Mouse (Mus musculus): ENCODE data around the gene Edem2. TPM values are rescaled to one million over a fixed set of nuclear protein-coding genes. Genes with fewer than 3 reads are reported as not detected.
A peak's percentile ranks its signal among the peaks of the same experiment; 100 is the strongest.
"Not testable (repeated sequence)": the region's sequence is repeated elsewhere in the genome, so short reads cannot be mapped to it uniquely, and the experiment has no call there.

Gene Edem2
- polyA plus RNA-seq, 1 experiment from 2014 or later: 27.3 TPM

- no peak overlapping the region for H3K4me3 ChIP-seq
- 52% methylated on average over 14 of the region's 14 CpGs for WGBS
- H3K27me3 ChIP-seq: 0 out of 2 replicates have a peak, but pooled peaks cover 2% of the 10 kb centered on the region
- H3K4me1 ChIP-seq: no peaks in the 10 kb centered on the region
- ATAC-seq (ENCODE audit: insufficient number of reproducible peaks, insufficient read depth, low FRiP score, low TSS enrichment): no peak
- H3K9ac ChIP-seq: no peak overlapping the region
- no peak overlapping the region for H3K4me2 ChIP-seq (replicated peaks)
- no peaks in the 10 kb centered on the region for H3K9me3 ChIP-seq
- H3K27ac ChIP-seq: no peak overlapping the region
- H3K36me3 ChIP-seq: no peaks in the 10 kb centered on the region
Measured at GRCm38 (mm10) chr2:155756855-155757566, 27.7 kb upstream of the Edem2 start.

- Histone ChIP-seq H3K9me3 (no peaks in the 10 kb centered on the region), H3K4me3 (no peak overlapping the region), H3K36me3 (no peaks in the 10 kb centered on the region), H3K27ac (no peak overlapping the region), H3K4me1 (0 out of 2 replicates have a peak, but pooled peaks cover 5% of the 10 kb centered on the region), H3K27me3 (0 out of 2 replicates have a peak, but pooled peaks cover 2% of the 10 kb centered on the region), H3K4me2 (replicated peaks) (no peak overlapping the region), H3K9ac (no peak overlapping the region)
- WGBS: 0% methylated on average over 1 of the region's 1 CpGs
- no peak for ATAC-seq (ENCODE audit: insufficient number of reproducible peaks, insufficient read depth, low FRiP score, low TSS enrichment)
Measured at GRCm38 (mm10) chr2:155755746-155756145, 26.5 kb upstream of the Edem2 start.

GRCm38 (mm10) chr2:155751014-155751786, 21.9 kb upstream of the Edem2 start, which contains the start of gene Procr:
Gene Procr (plus strand): TSS chr2:155751117.
- H3K9ac ChIP-seq: peak within 1 kb of the TSS; percentile 35
- no peaks in the 10 kb centered on the region for H3K36me3 ChIP-seq
- 2% methylated on average over 25 of the region's 25 CpGs for WGBS
- 0 out of 2 replicates have a peak, but pooled peaks cover 5% of the 10 kb centered on the region for H3K4me1 ChIP-seq
- H3K27me3 ChIP-seq: 0 out of 2 replicates have a peak, but pooled peaks cover 2% of the 10 kb centered on the region
- H3K4me2 ChIP-seq (replicated peaks): peak within 1 kb of the TSS; percentile 73
- H3K4me3 ChIP-seq: peak within 1 kb of the TSS; percentile 33
- H3K9me3 ChIP-seq: no peaks in the 10 kb centered on the region
- ATAC-seq (ENCODE audit: insufficient number of reproducible peaks, insufficient read depth, low FRiP score, low TSS enrichment): 0 out of 2 replicates have a peak, but pooled peaks have one; percentile 10
- H3K27ac ChIP-seq: no peak within 1 kb of the TSS

GRCm38 (mm10) chr2:155749394-155749793, 20.1 kb upstream of the Edem2 start:
- H3K27me3 ChIP-seq: 0 out of 2 replicates have a peak, but pooled peaks cover 2% of the 10 kb centered on the region
- no peak overlapping the region for H3K9ac ChIP-seq
- H3K27ac ChIP-seq: no peak overlapping the region
- H3K9me3 ChIP-seq: no peaks in the 10 kb centered on the region
- H3K4me3 ChIP-seq: no peak overlapping the region
- no peak overlapping the region for H3K4me2 ChIP-seq (replicated peaks)
- 0 out of 2 replicates have a peak, but pooled peaks cover 5% of the 10 kb centered on the region for H3K4me1 ChIP-seq
- WGBS: 86% methylated on average over 4 of the region's 4 CpGs
- no peaks in the 10 kb centered on the region for H3K36me3 ChIP-seq
- no peak for ATAC-seq (ENCODE audit: insufficient number of reproducible peaks, insufficient read depth, low FRiP score, low TSS enrichment)

- no peak overlapping the region for H3K9ac ChIP-seq
- H3K36me3 ChIP-seq: no peaks in the 10 kb centered on the region
- no peak overlapping the region for H3K27ac ChIP-seq
- no peaks in the 10 kb centered on the region for H3K9me3 ChIP-seq
- H3K4me3 ChIP-seq: no peak overlapping the region
- no peaks in the 10 kb centered on the region for H3K4me1 ChIP-seq
- WGBS: 60% methylated on average over 3 of the region's 3 CpGs
- no peaks in the 10 kb centered on the region for H3K27me3 ChIP-seq
- no peak for ATAC-seq (ENCODE audit: insufficient number of reproducible peaks, insufficient read depth, low FRiP score, low TSS enrichment)
- H3K4me2 ChIP-seq (replicated peaks): no peak overlapping the region
Measured at GRCm38 (mm10) chr2:155745487-155745886, 16.2 kb upstream of the Edem2 start.

- 92% methylated on average over 9 of the region's 9 CpGs for WGBS
- Histone ChIP-seq H3K9me3 (no peaks in the 10 kb centered on the region), H3K4me1 (no peaks in the 10 kb centered on the region), H3K9ac (no peak overlapping the region), H3K27ac (no peak overlapping the region), H3K4me3 (no peak overlapping the region), H3K27me3 (no peaks in the 10 kb centered on the region), H3K36me3 (no peaks in the 10 kb centered on the region), H3K4me2 (replicated peaks) (no peak overlapping the region)
- ATAC-seq (ENCODE audit: insufficient number of reproducible peaks, insufficient read depth, low FRiP score, low TSS enrichment): no peak
Measured at GRCm38 (mm10) chr2:155743351-155743750, 14.1 kb upstream of the Edem2 start.

- Histone ChIP-seq H3K27me3 (no peaks in the 10 kb centered on the region), H3K36me3 (no peaks in the 10 kb centered on the region), H3K4me3 (no peak overlapping the region), H3K9ac (no peak overlapping the region), H3K9me3 (no peaks in the 10 kb centered on the region), H3K4me2 (replicated peaks) (no peak overlapping the region), H3K4me1 (no peaks in the 10 kb centered on the region), H3K27ac (no peak overlapping the region)
- ATAC-seq (ENCODE audit: insufficient number of reproducible peaks, insufficient read depth, low FRiP score, low TSS enrichment): no peak; the same call in 1 of the 2 replicates
- 77% methylated on average over 12 of the region's 12 CpGs for WGBS
Measured at GRCm38 (mm10) chr2:155742931-155743337, 13.7 kb upstream of the Edem2 start.

- Histone ChIP-seq H3K27ac (no peak overlapping the region), H3K9me3 (no peaks in the 10 kb centered on the region), H3K4me2 (replicated peaks) (no peak overlapping the region), H3K4me3 (no peak overlapping the region), H3K27me3 (no peaks in the 10 kb centered on the region), H3K9ac (no peak overlapping the region), H3K4me1 (no peaks in the 10 kb centered on the region), H3K36me3 (no peaks in the 10 kb centered on the region)
- WGBS: 79% methylated on average over 11 of the region's 11 CpGs
- no peak for ATAC-seq (ENCODE audit: insufficient number of reproducible peaks, insufficient read depth, low FRiP score, low TSS enrichment)
Measured at GRCm38 (mm10) chr2:155742211-155742610, 12.9 kb upstream of the Edem2 start.

- no peaks in the 10 kb centered on the region for H3K27me3 ChIP-seq
- 77% methylated on average over 9 of the region's 9 CpGs for WGBS
Measured at GRCm38 (mm10) chr2:155737803-155738202, 8.5 kb upstream of the Edem2 start.

GRCm38 (mm10) chr2:155736936-155737335, 7.7 kb upstream of the Edem2 start:
- Histone ChIP-seq H3K4me3 (no peak overlapping the region), H3K4me1 (no peaks in the 10 kb centered on the region), H3K9ac (no peak overlapping the region), H3K9me3 (no peaks in the 10 kb centered on the region), H3K4me2 (replicated peaks) (no peak overlapping the region), H3K36me3 (no peaks in the 10 kb centered on the region), H3K27ac (no peak overlapping the region), H3K27me3 (no peaks in the 10 kb centered on the region)
- WGBS: 81% methylated on average over 6 of the region's 6 CpGs
- no peak for ATAC-seq (ENCODE audit: insufficient number of reproducible peaks, insufficient read depth, low FRiP score, low TSS enrichment)

More at GRCm38 (mm10) chr2:155737803-155738202, 8.5 kb upstream of the Edem2 start:
- H3K9ac ChIP-seq: no peak overlapping the region
- no peak overlapping the region for H3K4me2 ChIP-seq (replicated peaks)
- H3K4me3 ChIP-seq: no peak overlapping the region
- H3K27ac ChIP-seq: no peak overlapping the region
- ATAC-seq (ENCODE audit: insufficient number of reproducible peaks, insufficient read depth, low FRiP score, low TSS enrichment): no peak
- no peaks in the 10 kb centered on the region for H3K9me3 ChIP-seq
- H3K36me3 ChIP-seq: no peaks in the 10 kb centered on the region
- H3K4me1 ChIP-seq: no peaks in the 10 kb centered on the region

GRCm38 (mm10) chr2:155735766-155736165, 6.5 kb upstream of the Edem2 start, which contains the start of gene Gm17581:
Gene Gm17581 (minus strand): TSS chr2:155735866.
- not testable (repeated sequence) for H3K4me2 ChIP-seq (replicated peaks); H3K27me3 ChIP-seq; H3K36me3 ChIP-seq; ATAC-seq (ENCODE audit: insufficient number of reproducible peaks, insufficient read depth, low FRiP score, low TSS enrichment); H3K9ac ChIP-seq; H3K4me1 ChIP-seq; H3K9me3 ChIP-seq; H3K4me3 ChIP-seq; H3K27ac ChIP-seq
- WGBS: 84% methylated on average over 5 of the region's 5 CpGs

Data from embryonic facial prominence, embryonic 12.5 days (tissue).